Mouse (Mus musculus) monocyte, adult 5-6 weeks (primary cell): ENCODE measurements around the gene Phkg1. TPM values are rescaled to one million over a fixed set of nuclear protein-coding genes. Genes with fewer than 3 reads are reported as not detected.
"Not testable (repeated sequence)": the region's sequence is repeated elsewhere in the genome, so short reads cannot be mapped to it uniquely, and the experiment has no call there.

Source experiments
- ATAC-seq: fragments of 153-309, 156-312 bp; replicated peaks from 2 replicates; pipeline ENCODE4 v1.8.0; 2017; ENCODE audit warnings: mild to moderate bottlenecking; ENCODE audit not compliant: low TSS enrichment, insufficient number of reproducible peaks, severe bottlenecking, poor library complexity, low FRiP score
- total RNA-seq: library from RNA; stranded (forward); fragments of 200-1000, 200-491, 200-594 nt; gene quantifications from 3 replicates; pipeline ENCODE4 v1.2.3, GENCODE M21; 2017

Gene Phkg1
- 0.75 TPM in 1 of 3 replicates, not detected in the others for total RNA-seq

DNA sequence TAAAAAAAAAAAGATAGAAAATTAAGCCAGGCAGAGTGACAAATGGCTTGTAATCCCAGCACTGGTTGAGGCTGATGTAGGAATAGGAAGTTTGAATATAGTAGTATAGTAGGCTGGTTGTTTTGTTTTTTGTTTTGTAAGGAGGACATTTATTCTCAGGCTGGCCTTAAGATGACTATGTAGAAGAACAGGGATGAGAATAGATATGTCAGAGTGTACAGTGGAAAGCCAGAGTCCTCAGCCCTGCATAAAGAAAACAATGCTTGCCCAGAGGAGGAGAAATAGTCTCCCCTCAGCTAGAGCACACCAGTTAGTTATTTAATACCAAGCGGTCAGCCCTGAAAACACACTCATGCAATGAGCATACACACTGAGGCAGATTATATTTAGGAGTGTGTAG is at the start of gene Phkg1:
Phkg1 (minus strand) TSS at position 101 of the 400 bp plus-strand sequence.
- ATAC-seq, result no peak

GRCm38 (mm10) chr5:129947528-129948033 is 49.2 kb upstream of the Phkg1 start:
- ATAC-seq, result no peak

DNA sequence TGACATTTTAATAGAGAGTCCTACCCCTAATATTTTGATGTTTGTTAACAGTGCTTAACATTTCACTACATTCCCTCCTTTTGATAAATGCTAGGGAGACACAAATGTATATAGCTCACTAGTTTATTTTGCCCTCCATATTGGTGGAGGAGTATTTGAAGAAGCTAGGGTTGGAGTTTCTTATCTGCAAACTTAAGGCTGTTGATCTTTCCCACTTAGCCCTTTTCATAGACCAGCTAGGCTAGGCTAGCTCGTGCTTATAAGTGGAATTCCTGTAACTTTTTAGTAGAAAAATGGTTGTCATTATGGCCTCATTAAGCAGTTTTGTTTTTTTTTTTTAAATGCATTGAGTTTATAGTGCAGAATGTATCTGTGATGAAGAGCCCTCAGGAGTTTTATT is 45.1 kb upstream of the Phkg1 start:
- ATAC-seq, result no peak

DNA sequence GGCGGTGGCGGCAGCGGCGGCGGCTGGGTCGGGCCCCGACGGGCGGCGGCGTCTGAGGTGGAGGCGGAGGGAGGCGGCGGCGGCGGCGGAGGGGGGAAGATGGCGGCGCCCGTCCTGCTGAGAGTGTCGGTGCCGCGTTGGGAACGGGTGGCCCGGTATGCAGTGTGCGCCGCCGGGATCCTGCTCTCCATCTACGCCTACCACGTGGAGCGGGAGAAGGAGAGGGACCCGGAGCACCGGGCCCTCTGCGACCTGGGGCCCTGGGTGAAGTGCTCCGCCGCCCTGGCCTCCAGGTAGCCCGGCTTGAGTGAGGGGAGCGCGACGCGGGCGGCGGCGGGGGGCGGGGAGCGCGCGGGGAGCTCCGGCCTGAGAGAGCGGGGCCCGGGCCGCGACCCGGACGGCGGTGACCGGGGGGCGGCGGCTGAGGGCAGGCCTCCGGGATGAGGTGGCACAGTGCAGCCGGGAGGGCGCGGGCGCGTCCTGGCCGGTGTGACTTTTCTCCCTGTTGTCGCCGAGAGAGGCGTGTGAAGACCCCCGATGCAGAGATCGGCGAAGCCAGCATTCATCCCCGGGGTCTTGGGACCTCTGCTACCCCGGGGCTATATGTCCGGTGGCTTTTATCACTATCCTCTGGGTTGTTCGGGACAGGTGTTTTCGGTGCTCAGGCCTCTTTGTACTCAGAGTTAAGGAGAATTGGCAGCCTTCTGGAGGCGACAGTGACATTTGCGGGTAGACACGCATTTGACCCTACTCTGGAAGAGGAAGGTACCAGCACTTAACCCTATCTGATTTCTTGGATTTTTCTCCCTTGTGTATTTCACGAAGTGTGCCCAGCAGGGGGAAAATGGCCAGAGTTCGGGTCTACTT is 44.0 kb upstream of the Phkg1 start:
- not testable (repeated sequence) for ATAC-seq

DNA sequence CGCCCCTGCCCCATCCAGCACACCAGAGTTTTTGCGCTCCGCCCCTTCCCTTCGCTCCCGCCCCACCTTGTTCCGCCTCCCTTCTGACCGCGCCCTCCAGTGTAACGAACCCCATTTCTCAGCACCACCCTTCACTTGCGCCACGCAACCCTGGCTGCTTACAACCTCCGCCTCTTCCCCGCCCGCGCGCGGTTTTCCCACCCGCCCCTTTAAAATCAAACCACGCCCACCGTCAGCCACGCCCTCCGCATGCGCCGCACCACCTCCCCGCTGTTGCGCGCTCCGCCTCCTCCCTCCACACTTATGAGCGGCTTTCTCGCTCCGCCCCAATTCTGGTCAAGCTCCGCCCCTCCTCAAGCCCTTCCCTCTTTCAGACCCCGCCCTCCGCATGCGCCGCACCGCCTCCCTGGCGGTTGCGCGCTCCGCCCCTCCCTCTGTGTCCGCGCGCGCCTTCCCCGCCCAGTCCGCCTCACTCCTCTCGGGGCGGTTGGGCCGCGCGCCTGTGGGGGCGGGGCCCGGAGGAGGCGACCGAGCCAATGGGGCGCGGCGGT is 43.2 kb upstream of the Phkg1 start, which contains the start of gene Vkorc1l1:
Vkorc1l1 (plus strand) TSS at position 476 of the 551 bp plus-strand sequence.
- ATAC-seq, result peak; percentile 95

DNA sequence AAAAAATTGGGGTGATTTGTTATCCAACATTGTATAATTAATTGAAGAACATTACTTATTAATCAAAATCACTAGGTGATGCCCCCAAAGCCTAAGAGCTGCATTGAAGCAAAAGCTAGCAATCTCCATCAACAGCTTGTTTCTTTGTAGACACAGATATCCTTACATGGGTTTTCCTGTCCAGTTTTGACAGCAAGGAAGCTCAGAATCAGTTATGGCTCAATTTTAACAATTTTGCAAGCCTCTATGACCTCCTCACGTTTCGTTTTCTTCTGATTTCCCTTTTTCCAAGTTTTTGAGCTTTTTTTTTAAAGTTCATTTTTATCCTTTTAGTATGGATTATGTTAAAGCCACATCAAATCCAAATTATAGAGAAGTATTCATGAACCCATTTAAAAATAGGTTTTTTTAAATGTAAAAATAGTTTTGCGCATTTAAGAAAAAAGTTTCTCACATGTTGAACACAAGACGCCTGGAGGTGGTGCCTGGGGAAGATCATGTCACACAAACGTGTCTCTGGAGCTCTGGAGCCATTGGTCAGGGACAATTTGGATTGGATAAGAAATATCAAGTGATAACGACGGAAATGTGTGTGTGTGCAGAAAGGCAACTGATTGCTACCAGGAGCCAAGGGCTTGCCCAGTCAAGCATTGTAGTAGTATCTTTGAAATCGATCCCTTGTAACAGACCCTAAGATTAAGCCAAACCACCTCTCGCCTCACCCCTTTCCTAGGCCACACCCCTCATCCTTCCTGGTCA is 42.6 kb upstream of the Phkg1 start:
- ATAC-seq, result peak; percentile 23; the same call in 1 of the 2 replicates

- no peak for ATAC-seq
These were observed 41.9 kb upstream of the Phkg1 start for GRCm38 (mm10) chr5:129940281-129940680.

DNA sequence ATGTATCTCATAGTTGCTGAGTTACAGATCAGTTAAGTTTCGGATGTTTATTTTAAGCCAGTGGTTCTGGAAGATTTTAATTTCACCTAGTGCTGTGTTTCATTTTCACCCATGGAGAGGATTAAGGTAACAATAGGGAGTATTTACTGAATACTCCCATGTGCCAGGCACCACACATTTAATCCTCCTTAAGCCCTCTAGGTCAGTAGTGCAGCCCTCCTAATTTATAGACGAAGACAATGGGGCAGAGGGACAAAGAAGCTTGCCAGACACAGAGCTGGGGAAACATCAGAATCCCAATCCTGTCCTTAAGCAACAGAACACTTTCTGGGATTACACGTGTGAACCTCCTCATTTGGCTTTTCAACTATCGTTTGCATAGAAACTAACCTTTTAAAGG is 38.6 kb upstream of the Phkg1 start:
- ATAC-seq, result no peak

- ATAC-seq, result no peak
These were observed 31.8 kb upstream of the Phkg1 start for GRCm38 (mm10) chr5:129929924-129930855.

GRCm38 (mm10) chr5:129925933-129926332 is 27.6 kb upstream of the Phkg1 start:
- no peak for ATAC-seq

DNA sequence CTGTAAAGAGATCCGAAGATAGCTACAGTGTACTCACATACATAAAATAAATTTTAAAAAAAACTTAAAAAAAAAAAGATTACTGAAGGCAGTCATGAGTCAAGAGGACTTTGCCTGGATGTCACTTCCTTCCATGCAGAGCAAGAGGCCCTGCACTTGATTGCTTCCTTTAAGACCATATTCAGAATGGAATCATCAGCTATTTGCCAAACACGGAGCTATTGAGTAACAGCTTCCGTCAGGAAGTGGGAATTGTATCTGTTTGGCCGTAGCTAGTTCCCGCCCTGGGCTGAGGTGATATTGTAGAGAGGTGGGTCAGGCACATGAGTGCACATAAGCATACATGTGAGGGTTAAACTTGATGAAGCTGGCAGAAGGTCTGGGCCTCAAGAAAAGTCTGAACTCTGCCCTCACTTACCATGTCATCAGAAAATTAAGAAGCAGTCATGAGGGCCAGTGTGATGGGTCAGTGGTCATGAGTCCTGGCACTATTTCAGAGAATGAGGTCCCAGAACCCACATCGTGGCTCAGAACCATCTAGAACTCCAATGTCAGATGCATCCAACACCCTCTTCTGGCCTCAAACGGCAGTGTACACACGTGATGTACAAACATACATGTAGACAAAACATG is 26.6 kb upstream of the Phkg1 start:
- no peak for ATAC-seq

- ATAC-seq, result no peak
These were observed 23.6 kb upstream of the Phkg1 start for GRCm38 (mm10) chr5:129921972-129922371.

DNA sequence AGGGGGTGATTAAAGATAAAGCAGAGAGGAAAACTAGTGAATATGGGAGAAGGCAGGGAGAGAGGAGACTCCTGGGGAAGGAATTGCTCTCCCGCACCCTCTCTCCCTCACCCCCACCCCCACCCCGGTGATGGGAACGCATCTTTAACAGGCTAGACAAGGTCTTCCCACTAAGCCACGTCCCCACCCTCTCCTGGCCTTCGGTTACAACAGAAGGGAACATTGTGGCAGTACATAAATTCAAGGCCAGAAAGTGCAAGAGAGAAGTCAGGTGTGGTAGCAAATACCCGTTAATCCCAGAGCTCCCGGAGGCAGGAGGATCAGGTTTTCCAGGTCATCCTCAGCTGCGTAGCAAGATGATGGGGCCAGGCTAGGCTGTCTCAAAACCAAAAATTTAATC is 21.0 kb upstream of the Phkg1 start:
- ATAC-seq, result no peak

- ATAC-seq, result no peak
These were observed 20.4 kb upstream of the Phkg1 start for GRCm38 (mm10) chr5:129918752-129919151.

DNA sequence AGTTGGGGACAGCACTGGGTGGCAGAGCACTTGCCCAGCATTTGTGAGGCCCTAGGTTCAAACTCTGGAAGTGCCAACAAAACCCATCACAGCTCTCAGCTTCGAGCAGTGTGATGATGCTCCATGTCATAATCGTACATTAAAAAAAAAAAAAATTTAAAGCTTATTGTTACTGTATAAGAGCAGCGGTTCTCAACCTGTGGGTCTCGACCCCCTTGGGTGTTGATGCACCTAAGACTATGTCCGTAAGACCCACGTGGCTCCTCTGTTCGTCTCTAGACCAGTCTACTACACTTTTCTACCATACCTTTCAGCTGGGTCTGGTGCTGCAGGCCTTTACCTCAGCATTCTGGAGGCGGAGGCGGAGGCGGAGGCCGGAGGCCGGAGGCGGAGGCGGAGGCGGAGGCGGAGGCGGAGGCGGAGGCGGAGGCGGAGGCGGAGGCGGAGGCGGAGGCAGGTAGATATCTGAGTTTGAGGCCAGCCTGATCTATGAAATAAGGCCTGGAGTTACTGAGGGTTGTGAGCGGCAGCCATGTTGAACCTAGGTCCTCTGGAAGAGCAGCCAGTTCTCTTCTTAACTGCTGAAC is 19.8 kb upstream of the Phkg1 start:
- ATAC-seq, result no peak

GRCm38 (mm10) chr5:129915491-129915890 is 17.1 kb upstream of the Phkg1 start:
- not testable (repeated sequence) for ATAC-seq

DNA sequence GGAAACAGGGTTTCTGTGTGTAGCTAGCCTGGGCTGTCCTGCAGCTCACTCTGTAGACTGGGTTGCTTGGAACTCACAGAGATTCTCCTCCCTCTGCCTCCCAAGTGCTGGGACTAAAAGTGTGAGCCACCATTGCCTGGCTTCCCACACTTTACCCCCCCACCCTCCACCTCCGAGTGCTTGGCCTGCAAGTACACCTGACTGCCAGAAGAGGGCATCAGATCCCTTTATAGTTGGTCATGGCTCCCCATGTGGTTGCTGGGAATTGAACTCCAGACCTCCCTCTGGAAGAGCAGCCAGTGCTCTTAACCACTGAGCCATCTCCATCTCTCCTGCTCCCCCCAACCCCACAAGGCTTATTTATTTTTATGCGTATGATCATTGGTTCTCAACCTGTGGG is 15.7 kb upstream of the Phkg1 start:
- peak; percentile 78 for ATAC-seq
